Comparison of ENCODE assay signal across 8 mouse cellular contexts in genomic region chr6:30738464-30739006, GRCm38 (mm10). TPM values are rescaled to one million over a fixed set of nuclear protein-coding genes. Genes with fewer than 3 reads are reported as not detected.
A peak's percentile ranks its signal among the peaks of the same experiment; 100 is the strongest.
DNase-seq lines count a peak whose midpoint lies in the region; ATAC-seq and TF ChIP-seq lines count a peak whose summit lies in the region.

No protein-coding gene starts in this region.

- no peak for TF ChIP-seq CTCF in intestine, postnatal 0 days (IDR thresholded peaks at IDR 0.05; ENCODE audit: low read depth)
- no peak for TF ChIP-seq CTCF in olfactory bulb, adult 2 months (IDR thresholded peaks at IDR 0.05; ENCODE audit: insufficient read depth, low read depth, low read length)

- peak overlapping the region; percentile 72 for H3K27ac ChIP-seq in lung, embryonic 15.5 days
- peak overlapping the region; percentile 85 for H3K27ac ChIP-seq in embryonic facial prominence, embryonic 13.5 days
- H3K27ac ChIP-seq in intestine, postnatal 0 days (ENCODE audit: low read depth, low read length) = no peak overlapping the region
- no peak overlapping the region for H3K27ac ChIP-seq in olfactory bulb, adult 2 months (ENCODE audit: insufficient read depth, low read depth, low read length)

- H3K27me3 ChIP-seq in lung, embryonic 15.5 days = no peaks in the 10 kb centered on the region
- no peaks in the 10 kb centered on the region for H3K27me3 ChIP-seq in embryonic facial prominence, embryonic 13.5 days
- H3K27me3 ChIP-seq in intestine, postnatal 0 days (replicated peaks; ENCODE audit: control insufficient read depth, insufficient read depth, low read length) = no peaks in the 10 kb centered on the region; the same call in 1 of the 2 replicates

- H3K4me2 ChIP-seq in lung, embryonic 15.5 days = peak overlapping the region; percentile 65
- peak overlapping the region; percentile 65 for H3K4me2 ChIP-seq in embryonic facial prominence, embryonic 13.5 days
- H3K4me2 ChIP-seq in intestine, postnatal 0 days (replicated peaks; ENCODE audit: low read depth) = peak overlapping the region; percentile 61

- peaks cover 17% of the 10 kb centered on the region for H3K36me3 ChIP-seq in lung, embryonic 15.5 days
- peaks cover 28% of the 10 kb centered on the region for H3K36me3 ChIP-seq in embryonic facial prominence, embryonic 13.5 days
- H3K36me3 ChIP-seq in intestine, postnatal 0 days (ENCODE audit: control insufficient read depth, insufficient read depth) = peaks cover 6% of the 10 kb centered on the region; the same call in 1 of the 2 replicates

- H3K4me1 ChIP-seq in lung, embryonic 15.5 days = peaks cover 28% of the 10 kb centered on the region
- peaks cover 17% of the 10 kb centered on the region for H3K4me1 ChIP-seq in embryonic facial prominence, embryonic 13.5 days
- no peaks in the 10 kb centered on the region for H3K4me1 ChIP-seq in intestine, postnatal 0 days (replicated peaks; ENCODE audit: control insufficient read depth, insufficient read depth, low read length)
- H3K4me1 ChIP-seq in olfactory bulb, adult 2 months (ENCODE audit: control insufficient read depth, insufficient read depth, low read length) = no peaks in the 10 kb centered on the region; the same call in 1 of the 2 replicates

- H3K9me3 ChIP-seq in lung, embryonic 15.5 days = peaks cover 32% of the 10 kb centered on the region
- H3K9me3 ChIP-seq in embryonic facial prominence, embryonic 13.5 days = peaks cover 44% of the 10 kb centered on the region
- H3K9me3 ChIP-seq in intestine, postnatal 0 days (ENCODE audit: control insufficient read depth) = peaks cover 14% of the 10 kb centered on the region

- DNase-seq in lung, postnatal 36 days = no peak
- DNase-seq in layer of hippocampus, adult 11-12 months (ENCODE audit: low spot score) = no peak
- DNase-seq in ovary, postnatal 14 days (ENCODE audit: low spot score) = no peak
- no peak for DNase-seq in thymus, adult 18-20 months

- H3K4me3 ChIP-seq in lung, embryonic 15.5 days = peak overlapping the region; percentile 57
- H3K4me3 ChIP-seq in embryonic facial prominence, embryonic 13.5 days = peak overlapping the region; percentile 59
- peak overlapping the region; percentile 43 for H3K4me3 ChIP-seq in intestine, postnatal 0 days (ENCODE audit: low read depth, low read length)
- peak overlapping the region; percentile 48 for H3K4me3 ChIP-seq in olfactory bulb, adult 2 months (ENCODE audit: insufficient read depth, low read depth, low read length)

- TF ChIP-seq POLR2A in olfactory bulb, adult 2 months (IDR thresholded peaks at IDR 0.05; ENCODE audit: insufficient read depth, low read depth, low read length) = no peak

- WGBS in lung, embryonic 15.5 days = 52% methylated on average over 20 of the region's 20 CpGs
- WGBS in embryonic facial prominence, embryonic 13.5 days = 57% methylated on average over 20 of the region's 20 CpGs
- WGBS in intestine, postnatal 0 days = 51% methylated on average over 20 of the region's 20 CpGs
- 44% methylated on average over 20 of the region's 20 CpGs for WGBS in olfactory bulb, adult 2 months

- peak overlapping the region; percentile 58 for H3K9ac ChIP-seq in lung, embryonic 15.5 days
- peak overlapping the region; percentile 80 for H3K9ac ChIP-seq in embryonic facial prominence, embryonic 13.5 days
- H3K9ac ChIP-seq in intestine, postnatal 0 days (ENCODE audit: low read depth, low read length) = no peak overlapping the region

- no peak for ATAC-seq in lung, embryonic 15.5 days (ENCODE audit: borderline replicate concordance, extremely low read depth, low FRiP score, low TSS enrichment)
- no peak for ATAC-seq in embryonic facial prominence, embryonic 13.5 days (ENCODE audit: insufficient number of reproducible peaks, insufficient read depth, low FRiP score, low TSS enrichment, low read depth)
- no peak for ATAC-seq in intestine, postnatal 0 days

RNA-seq across cellular contexts. Expression of gene Mest, which starts 15.2 kb away (rescaled TPM):
- 1,436 and 1,497 TPM in 2 replicates for polyA plus RNA-seq in lung, embryonic 15.5 days (2015; fragmentation: Nextera tagmentation; extraction: Ambion mirVana)
- polyA plus RNA-seq in embryonic facial prominence, embryonic 13.5 days (2015; fragmentation: Nextera tagmentation; extraction: Ambion mirVana) = 874 and 912 TPM in 2 replicates
- 145 and 156 TPM in 2 replicates for polyA plus RNA-seq in intestine, postnatal 0 days (2015; fragmentation: Nextera tagmentation; extraction: Ambion mirVana)
- not detected in 2 replicates for polyA plus RNA-seq in olfactory bulb, adult 2 months (2012; ENCODE audit: insufficient read depth, insufficient read length, low replicate concordance, missing spikeins)

RNA-seq across cellular contexts. Expression of gene Cep41, which starts 45.0 kb away (rescaled TPM):
- polyA plus RNA-seq in lung, embryonic 15.5 days (2015; fragmentation: Nextera tagmentation; extraction: Ambion mirVana) = 12.1 and 13.0 TPM in 2 replicates
- polyA plus RNA-seq in embryonic facial prominence, embryonic 13.5 days (2015; fragmentation: Nextera tagmentation; extraction: Ambion mirVana) = 23.4 and 23.9 TPM in 2 replicates
- polyA plus RNA-seq in intestine, postnatal 0 days (2015; fragmentation: Nextera tagmentation; extraction: Ambion mirVana) = 3.7 and 4.4 TPM in 2 replicates
- polyA plus RNA-seq in olfactory bulb, adult 2 months (2012; ENCODE audit: insufficient read depth, insufficient read length, low replicate concordance, missing spikeins) = not detected in 2 replicates

Comparison
In these comparisons a context has a peak if more than half of its experiments do, and no peak if none do; other contexts are left out.
1. H3K27ac ChIP-seq: peak in lung, embryonic 15.5 days (single experiment) and embryonic facial prominence, embryonic 13.5 days (single experiment); none in intestine, postnatal 0 days (single experiment) and olfactory bulb, adult 2 months (single experiment).
2. RNA of gene Mest, which starts 15.2 kb away (polyA plus RNA-seq): 1,436 to 1,497 TPM in lung, embryonic 15.5 days, 874 to 912 TPM in embryonic facial prominence, embryonic 13.5 days and 145 to 156 TPM in intestine, postnatal 0 days; not detected in olfactory bulb, adult 2 months; every median in the first group is over 100 times any median in the second.
3. Peak in every context shown above with its lines, with median percentiles within 50 percentile points of each other: H3K4me2 ChIP-seq and H3K4me3 ChIP-seq.